Mouse (Mus musculus): ENCODE data around the gene Obp2b. TPM values are rescaled to one million over a fixed set of nuclear protein-coding genes. Genes with fewer than 3 reads are reported as not detected.
A peak's percentile ranks its signal among the peaks of the same experiment; 100 is the strongest.

Obp2b gene
- polyA plus RNA-seq, 1 experiment from 2014 or later: not detected

DNA sequence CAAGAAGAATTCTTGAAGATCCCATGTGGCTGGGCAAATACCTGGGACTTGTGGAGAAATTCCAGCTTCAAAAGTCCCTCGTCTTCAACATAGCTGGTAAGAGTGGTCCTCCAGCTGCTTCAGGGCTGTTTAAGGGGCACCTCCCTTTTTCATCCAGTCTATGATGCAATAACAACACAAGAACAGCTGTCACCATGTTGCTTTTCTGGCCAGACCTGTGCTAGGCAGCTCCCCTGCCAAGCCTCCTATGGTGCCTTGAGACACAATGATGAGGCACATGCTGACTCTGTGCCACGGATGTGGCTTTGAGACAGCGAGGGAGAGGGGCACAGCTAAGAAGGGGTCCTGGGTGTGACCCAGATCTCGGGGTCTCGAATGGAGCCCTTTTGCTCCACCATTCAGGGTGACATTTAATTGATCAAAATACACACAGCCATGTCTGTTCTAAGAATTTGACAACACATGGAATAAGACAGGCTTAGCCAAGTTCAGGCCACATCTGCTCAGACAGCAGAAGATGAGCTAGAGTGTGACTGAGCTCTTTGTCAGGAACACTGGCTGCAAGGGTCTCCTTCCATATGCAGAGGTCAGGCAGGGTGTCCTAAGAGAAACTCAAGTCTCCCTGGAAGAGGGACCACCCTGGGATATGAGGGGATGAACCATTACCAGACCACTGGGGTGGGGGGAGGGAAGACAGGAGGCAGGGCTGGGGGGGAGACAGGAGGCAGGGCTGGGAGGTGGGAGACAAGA lies 48.9 kb downstream of the Obp2b start:
- Histone ChIP-seq H3K4me1 (peaks cover 12% of the 10 kb centered on the region), H3K27me3 (ENCODE audit: low read depth, poor library complexity, severe bottlenecking) (no peaks in the 10 kb centered on the region), H3K27ac (replicated peaks) (peak overlapping the region; percentile 55; the same call in 1 of the 2 replicates), H3K36me3 (no peaks in the 10 kb centered on the region), H3K9me3 (replicated peaks) (no peaks in the 10 kb centered on the region), H3K4me3 (no peak overlapping the region)
- no peak for DNase-seq (ENCODE audit: low spot score)
- 75% methylated on average over 5 of the region's 5 CpGs for WGBS

DNA sequence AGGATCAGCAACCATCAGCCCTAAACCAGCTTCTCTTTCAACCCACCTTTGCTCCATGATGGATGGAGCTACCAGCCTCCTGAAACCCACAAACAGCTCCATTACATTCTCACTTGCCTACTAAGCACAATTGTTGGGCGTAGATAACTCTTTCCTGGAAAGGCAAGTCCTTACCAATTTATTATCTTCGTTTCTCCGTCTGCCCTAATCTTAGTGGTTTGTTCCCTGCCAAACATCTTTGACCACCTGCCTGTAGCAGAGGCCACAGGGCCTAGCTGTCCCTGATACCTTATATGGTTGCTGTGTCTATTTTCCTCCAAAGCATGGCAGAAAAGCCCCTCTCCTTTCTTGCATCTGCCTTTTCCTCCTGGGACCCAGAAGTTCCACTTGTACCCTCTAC lies 52.3 kb downstream of the Obp2b start:
- Histone ChIP-seq H3K4me1 (peaks cover 12% of the 10 kb centered on the region), H3K9me3 (replicated peaks) (no peaks in the 10 kb centered on the region), H3K27ac (replicated peaks) (no peak overlapping the region), H3K36me3 (no peaks in the 10 kb centered on the region), H3K27me3 (ENCODE audit: low read depth, poor library complexity, severe bottlenecking) (no peaks in the 10 kb centered on the region), H3K4me3 (no peak overlapping the region)
- DNase-seq (ENCODE audit: low spot score): no peak
- 93% methylated on average over 3 of the region's 3 CpGs for WGBS

Other genes starting within 250 kb of the Obp2b start
- not detected in 2 replicates for gene Lcn12, start 243.1 kb upstream of the Obp2b start, polyA plus RNA-seq (2016; fragmentation: Nextera tagmentation; extraction: Ambion mirVana)
- gene Fbxw5, start 236.3 kb upstream of the Obp2b start, polyA plus RNA-seq (2016; fragmentation: Nextera tagmentation; extraction: Ambion mirVana): 91.2 and 108 TPM in 2 replicates
- gene C8g, start 235.3 kb upstream of the Obp2b start, polyA plus RNA-seq (2016; fragmentation: Nextera tagmentation; extraction: Ambion mirVana): 5.2 and 5.6 TPM in 2 replicates
- gene Traf2, start 190.1 kb upstream of the Obp2b start, polyA plus RNA-seq (2016; fragmentation: Nextera tagmentation; extraction: Ambion mirVana): 38.9 and 41.4 TPM in 2 replicates
- 344 and 364 TPM in 2 replicates for gene Edf1, start 179.2 kb upstream of the Obp2b start, polyA plus RNA-seq (2016; fragmentation: Nextera tagmentation; extraction: Ambion mirVana)
- gene Mamdc4, start 162.2 kb upstream of the Obp2b start, polyA plus RNA-seq (2016; fragmentation: Nextera tagmentation; extraction: Ambion mirVana): 6.7 and 7.8 TPM in 2 replicates
- 159 and 187 TPM in 2 replicates for gene Phpt1, start 161.8 kb upstream of the Obp2b start, polyA plus RNA-seq (2016; fragmentation: Nextera tagmentation; extraction: Ambion mirVana)
- 0.05 and 0.27 TPM in 2 replicates for gene Ajm1, start 155.3 kb upstream of the Obp2b start, polyA plus RNA-seq (2016; fragmentation: Nextera tagmentation; extraction: Ambion mirVana)
- 71.2 and 75.1 TPM in 2 replicates for gene Rabl6, start 128.5 kb upstream of the Obp2b start, polyA plus RNA-seq (2016; fragmentation: Nextera tagmentation; extraction: Ambion mirVana)
- gene Ccdc183, start 119.3 kb upstream of the Obp2b start, polyA plus RNA-seq (2016; fragmentation: Nextera tagmentation; extraction: Ambion mirVana): 0.04 and 0.12 TPM in 2 replicates
- gene Tmem141, start 115.0 kb upstream of the Obp2b start, polyA plus RNA-seq (2016; fragmentation: Nextera tagmentation; extraction: Ambion mirVana): 12.8 and 14.7 TPM in 2 replicates
- gene Fcna, start 109.0 kb upstream of the Obp2b start, polyA plus RNA-seq (2016; fragmentation: Nextera tagmentation; extraction: Ambion mirVana): 0.36 and 1.4 TPM in 2 replicates
- gene Lcn8, start 83.9 kb upstream of the Obp2b start, polyA plus RNA-seq (2016; fragmentation: Nextera tagmentation; extraction: Ambion mirVana): not detected in 2 replicates
- gene Lcn5, start 79.1 kb upstream of the Obp2b start, polyA plus RNA-seq (2016; fragmentation: Nextera tagmentation; extraction: Ambion mirVana): not detected in 2 replicates
- not detected in 2 replicates for gene Lcn6, start 60.2 kb upstream of the Obp2b start, polyA plus RNA-seq (2016; fragmentation: Nextera tagmentation; extraction: Ambion mirVana)
- not detected in 2 replicates for gene Lcn10, start 54.3 kb upstream of the Obp2b start, polyA plus RNA-seq (2016; fragmentation: Nextera tagmentation; extraction: Ambion mirVana)
- not detected in 2 replicates for gene Obp2a, start 37.0 kb upstream of the Obp2b start, polyA plus RNA-seq (2016; fragmentation: Nextera tagmentation; extraction: Ambion mirVana)
- 70.8 and 77.6 TPM in 2 replicates for gene Bmyc, start 30.3 kb upstream of the Obp2b start, polyA plus RNA-seq (2016; fragmentation: Nextera tagmentation; extraction: Ambion mirVana)
- not detected in 2 replicates for gene Lcn3, start 28.6 kb downstream of the Obp2b start, polyA plus RNA-seq (2016; fragmentation: Nextera tagmentation; extraction: Ambion mirVana)
- not detected in 2 replicates for gene Lcn11, start 40.0 kb downstream of the Obp2b start, polyA plus RNA-seq (2016; fragmentation: Nextera tagmentation; extraction: Ambion mirVana)
- gene Gm13539, start 45.2 kb downstream of the Obp2b start, polyA plus RNA-seq (2016; fragmentation: Nextera tagmentation; extraction: Ambion mirVana): not detected in 2 replicates
- gene Glt6d1, start 78.8 kb downstream of the Obp2b start, polyA plus RNA-seq (2016; fragmentation: Nextera tagmentation; extraction: Ambion mirVana): not detected in 2 replicates
- gene Lcn9, start 86.1 kb downstream of the Obp2b start, polyA plus RNA-seq (2016; fragmentation: Nextera tagmentation; extraction: Ambion mirVana): not detected in 2 replicates
- not detected in 2 replicates for gene Sohlh1, start 110.2 kb downstream of the Obp2b start, polyA plus RNA-seq (2016; fragmentation: Nextera tagmentation; extraction: Ambion mirVana)
- gene Kcnt1, start 126.7 kb downstream of the Obp2b start, polyA plus RNA-seq (2016; fragmentation: Nextera tagmentation; extraction: Ambion mirVana): 0.41 and 0.49 TPM in 2 replicates
- 20.6 and 38.1 TPM in 2 replicates for gene Camsap1, start 246.3 kb downstream of the Obp2b start, polyA plus RNA-seq (2016; fragmentation: Nextera tagmentation; extraction: Ambion mirVana)